Mouse (Mus musculus) forebrain, postnatal 0 days (tissue): ENCODE measurements around the gene Arhgap21. TPM values are rescaled to one million over a fixed set of nuclear protein-coding genes. Genes with fewer than 3 reads are reported as not detected.

Experiments
- ATAC-seq: fragments of 200-750 bp; cut with Nextera tagmentation; 2 replicates; pipeline ENCODE4 v1.8.0; 2017; ENCODE audit warnings: mild to moderate bottlenecking, moderate library complexity
- DNase-seq: peaks from one replicate; pipeline ENCODE4 v3.0.0-alpha.2; 2015
- H3K27ac ChIP-seq: fragments of 300-500 bp; sonication (generic); 2 replicates; pipeline ENCODE4 v1.5.1; 2014; ENCODE audit warnings: low read depth, mild to moderate bottlenecking, antibody characterized with exemption, low read length, moderate library complexity, mixed read lengths
- H3K27me3 ChIP-seq: fragments of 300-500 bp; sonication (generic); 2 replicates; pipeline ENCODE4 v1.6.1; 2014; ENCODE audit warnings: mild to moderate bottlenecking, low read length, mixed read lengths; ENCODE audit not compliant: insufficient read depth
- H3K36me3 ChIP-seq: fragments of 300-500 bp; sonication (generic); 2 replicates; pipeline ENCODE4 v1.6.1; 2014; ENCODE audit warnings: mild to moderate bottlenecking, moderate library complexity; ENCODE audit not compliant: insufficient read depth
- H3K4me1 ChIP-seq: fragments of 300-500 bp; sonication (generic); 2 replicates; pipeline ENCODE4 v1.6.1; 2014; ENCODE audit warnings: antibody characterized with exemption; ENCODE audit not compliant: insufficient read depth
- H3K4me2 ChIP-seq: fragments of 300-500 bp; sonication (generic); 2 replicates; pipeline ENCODE4 v1.6.1; 2014; ENCODE audit warnings: low read depth, mild to moderate bottlenecking, moderate library complexity
- H3K4me3 ChIP-seq: fragments of 300-500 bp; sonication (generic); 2 replicates; pipeline ENCODE4 v1.5.1; 2014; ENCODE audit warnings: low read depth, low read length, mixed read lengths
- H3K9ac ChIP-seq: fragments of 300-500 bp; sonication (generic); 2 replicates; pipeline ENCODE4 v1.6.1; 2014; ENCODE audit warnings: mild to moderate bottlenecking
- H3K9me3 ChIP-seq: fragments of 300-500 bp; sonication (generic); 2 replicates; pipeline ENCODE4 v1.6.1; 2016; ENCODE audit warnings: low read length
- CTCF ChIP-seq: sonication (generic); IDR thresholded peaks from 2 replicates; pipeline ENCODE4 v1.5.1; 2016; ENCODE audit warnings: antibody characterized with exemption, control low read depth, low read depth
- WGBS: fragments of 180-500 bp; shearing (Covaris S2); extraction: QIAGEN DNeasy Blood & Tissue Kit; methylation state at CpG from one replicate; pipeline ENCODE4 v1.1.7; 2014; 5-methylcytosine and 5-hydroxymethylcytosine counted together
- polyA plus RNA-seq: library from polyadenylated mRNA; unstranded; fragments of >200 nt; fragmentation: Nextera tagmentation; extraction: Ambion mirVana; gene quantifications from 2 replicates; pipeline ENCODE4 v1.2.1, GENCODE M21; 2015
- total RNA-seq: library from RNA; depleted of rRNA; stranded (reverse); fragments of >200 nt; gene quantifications from 2 replicates; pipeline ENCODE4 v1.2.3, GENCODE M21; 2014

The Arhgap21 gene
- total and polyA plus RNA-seq, 2 experiments from 2014 or later: 24.9 to 99.1 TPM

GRCm38 (mm10) chr2:20869212-20869965, 99.3 kb downstream of the Arhgap21 start:
- ATAC-seq (no peak), DNase-seq (no peak)
- Histone ChIP-seq H3K36me3 (peaks cover 30% of the 10 kb centered on the region), H3K4me2 (no peak overlapping the region), H3K4me3 (no peak overlapping the region), H3K9ac (no peak overlapping the region), H3K4me1 (no peaks in the 10 kb centered on the region), H3K27me3 (no peaks in the 10 kb centered on the region), H3K27ac (no peak overlapping the region), H3K9me3 (no peaks in the 10 kb centered on the region)
- 63% methylated on average over 2 of the region's 2 CpGs for WGBS
- no peak for TF ChIP-seq CTCF

- Histone ChIP-seq H3K4me2 (no peak overlapping the region), H3K9me3 (no peaks in the 10 kb centered on the region), H3K36me3 (peaks cover 41% of the 10 kb centered on the region), H3K27ac (no peak overlapping the region), H3K27me3 (no peaks in the 10 kb centered on the region), H3K4me1 (no peaks in the 10 kb centered on the region), H3K9ac (no peak overlapping the region), H3K4me3 (no peak overlapping the region)
- TF ChIP-seq CTCF: no peak
- ATAC-seq: no peak
- DNase-seq: no peak
Observed at GRCm38 (mm10) chr2:20868052-20868451, 100.6 kb downstream of the Arhgap21 start.

GRCm38 (mm10) chr2:20865795-20866194, 102.9 kb downstream of the Arhgap21 start:
- H3K4me3 ChIP-seq: no peak overlapping the region
- no peak for ATAC-seq
- H3K27ac ChIP-seq: no peak overlapping the region
- DNase-seq: no peak
- H3K4me1 ChIP-seq: no peaks in the 10 kb centered on the region
- peaks cover 54% of the 10 kb centered on the region for H3K36me3 ChIP-seq
- H3K27me3 ChIP-seq: no peaks in the 10 kb centered on the region
- no peaks in the 10 kb centered on the region for H3K9me3 ChIP-seq
- H3K9ac ChIP-seq: no peak overlapping the region
- TF ChIP-seq CTCF: no peak
- H3K4me2 ChIP-seq: no peak overlapping the region
- 75% methylated on average over 3 of the region's 3 CpGs for WGBS

- no peak for TF ChIP-seq CTCF
- DNase-seq (no peak), ATAC-seq (no peak)
- Histone ChIP-seq H3K27ac (no peak overlapping the region), H3K36me3 (peaks cover 64% of the 10 kb centered on the region), H3K4me2 (no peak overlapping the region), H3K27me3 (no peaks in the 10 kb centered on the region), H3K4me1 (no peaks in the 10 kb centered on the region), H3K9me3 (no peaks in the 10 kb centered on the region), H3K9ac (no peak overlapping the region), H3K4me3 (no peak overlapping the region)
- 90% methylated on average over 2 of the region's 2 CpGs for WGBS
Observed at GRCm38 (mm10) chr2:20864569-20864968, 104.1 kb downstream of the Arhgap21 start.

- Histone ChIP-seq H3K4me2 (no peak overlapping the region), H3K4me3 (no peak overlapping the region), H3K36me3 (peaks cover 70% of the 10 kb centered on the region), H3K27ac (no peak overlapping the region), H3K9me3 (no peaks in the 10 kb centered on the region), H3K27me3 (no peaks in the 10 kb centered on the region), H3K9ac (no peak overlapping the region), H3K4me1 (no peaks in the 10 kb centered on the region)
- DNase-seq (no peak), ATAC-seq (no peak)
- TF ChIP-seq CTCF: no peak
- WGBS: 58% methylated on average over 5 of the region's 5 CpGs
Observed at GRCm38 (mm10) chr2:20860756-20861155, 107.9 kb downstream of the Arhgap21 start.

- no peak for TF ChIP-seq CTCF
- Histone ChIP-seq H3K9me3 (no peaks in the 10 kb centered on the region), H3K27ac (no peak overlapping the region), H3K9ac (no peak overlapping the region), H3K4me3 (no peak overlapping the region), H3K27me3 (no peaks in the 10 kb centered on the region), H3K4me1 (no peaks in the 10 kb centered on the region), H3K4me2 (no peak overlapping the region), H3K36me3 (peaks cover 51% of the 10 kb centered on the region)
- no peak for DNase-seq
- ATAC-seq: 0 out of 2 replicates have a peak, but pooled peaks have one; percentile 25
- 82% methylated on average over 18 of the region's 18 CpGs for WGBS
Observed at GRCm38 (mm10) chr2:20849346-20849745, 119.3 kb downstream of the Arhgap21 start.

GRCm38 (mm10) chr2:20831608-20832406, 136.9 kb downstream of the Arhgap21 start:
- Histone ChIP-seq H3K36me3 (no peaks in the 10 kb centered on the region), H3K27me3 (no peaks in the 10 kb centered on the region), H3K4me3 (no peak overlapping the region), H3K9me3 (no peaks in the 10 kb centered on the region), H3K27ac (no peak overlapping the region), H3K9ac (no peak overlapping the region), H3K4me1 (no peaks in the 10 kb centered on the region), H3K4me2 (no peak overlapping the region)
- DNase-seq (no peak), ATAC-seq (no peak)
- WGBS: 80% methylated on average over 3 of the region's 3 CpGs
- TF ChIP-seq CTCF: no peak
